Mouse (Mus musculus): ENCODE results near the gene Ralgds.
"Not testable (repeated sequence)": the region's sequence is repeated elsewhere in the genome, so short reads cannot be mapped to it uniquely, and the experiment has no call there.

Gene Ralgds

GRCm38 (mm10) chr2:28506291-28506690 is 6.6 kb upstream of the Ralgds start:
- no peak for DNase-seq

GRCm38 (mm10) chr2:28511600-28511999 is 1.3 kb upstream of the Ralgds start:
- not testable (repeated sequence) for DNase-seq

GRCm38 (mm10) chr2:28513431-28514370 is 776 bp downstream of the Ralgds start:
- peak; percentile 44 for DNase-seq

GRCm38 (mm10) chr2:28514489-28514888 is 1.6 kb downstream of the Ralgds start:
- peak; percentile 90 for DNase-seq

GRCm38 (mm10) chr2:28517206-28517909 is 4.4 kb downstream of the Ralgds start:
- DNase-seq: peak; percentile 88

- DNase-seq: no peak
Measured at GRCm38 (mm10) chr2:28518231-28518630, 5.3 kb downstream of the Ralgds start.

- DNase-seq: no peak
Measured at GRCm38 (mm10) chr2:28520581-28520980, 7.7 kb downstream of the Ralgds start.

- no peak for DNase-seq
Measured at GRCm38 (mm10) chr2:28521571-28522151, 8.7 kb downstream of the Ralgds start.

GRCm38 (mm10) chr2:28522166-28522565 is 9.2 kb downstream of the Ralgds start:
- no peak for DNase-seq

- DNase-seq: peak; percentile 96
Measured at GRCm38 (mm10) chr2:28523643-28524117, 10.8 kb downstream of the Ralgds start.

- DNase-seq: no peak
Measured at GRCm38 (mm10) chr2:28524406-28524805, 11.5 kb downstream of the Ralgds start.

- DNase-seq: peak; percentile 94
Measured at GRCm38 (mm10) chr2:28525219-28525942, 12.5 kb downstream of the Ralgds start.

GRCm38 (mm10) chr2:28525943-28526876 is 13.3 kb downstream of the Ralgds start:
- peak; percentile 45 for DNase-seq

GRCm38 (mm10) chr2:28527436-28528353 is 14.8 kb downstream of the Ralgds start:
- DNase-seq: no peak

GRCm38 (mm10) chr2:28528354-28528730 is 15.4 kb downstream of the Ralgds start:
- DNase-seq: no peak

GRCm38 (mm10) chr2:28529856-28530255 is 16.9 kb downstream of the Ralgds start:
- DNase-seq: no peak

- no peak for DNase-seq
Measured at GRCm38 (mm10) chr2:28530311-28530710, 17.4 kb downstream of the Ralgds start.

- peak; percentile 95 for DNase-seq
Measured at GRCm38 (mm10) chr2:28532938-28533771, 20.2 kb downstream of the Ralgds start.

- no peak for DNase-seq
Measured at GRCm38 (mm10) chr2:28533901-28534435, 21.0 kb downstream of the Ralgds start.
